Mouse (Mus musculus) spleen, postnatal 4 days (tissue): ENCODE results near the gene Arid3a.

Experiments used
- DNase-seq, 2 experiments: peaks; one replicate each; pipeline ENCODE4 v3.0.0; 2022; ENCODE audit warnings: low spot score in 2 of 2

Arid3a gene

DNA sequence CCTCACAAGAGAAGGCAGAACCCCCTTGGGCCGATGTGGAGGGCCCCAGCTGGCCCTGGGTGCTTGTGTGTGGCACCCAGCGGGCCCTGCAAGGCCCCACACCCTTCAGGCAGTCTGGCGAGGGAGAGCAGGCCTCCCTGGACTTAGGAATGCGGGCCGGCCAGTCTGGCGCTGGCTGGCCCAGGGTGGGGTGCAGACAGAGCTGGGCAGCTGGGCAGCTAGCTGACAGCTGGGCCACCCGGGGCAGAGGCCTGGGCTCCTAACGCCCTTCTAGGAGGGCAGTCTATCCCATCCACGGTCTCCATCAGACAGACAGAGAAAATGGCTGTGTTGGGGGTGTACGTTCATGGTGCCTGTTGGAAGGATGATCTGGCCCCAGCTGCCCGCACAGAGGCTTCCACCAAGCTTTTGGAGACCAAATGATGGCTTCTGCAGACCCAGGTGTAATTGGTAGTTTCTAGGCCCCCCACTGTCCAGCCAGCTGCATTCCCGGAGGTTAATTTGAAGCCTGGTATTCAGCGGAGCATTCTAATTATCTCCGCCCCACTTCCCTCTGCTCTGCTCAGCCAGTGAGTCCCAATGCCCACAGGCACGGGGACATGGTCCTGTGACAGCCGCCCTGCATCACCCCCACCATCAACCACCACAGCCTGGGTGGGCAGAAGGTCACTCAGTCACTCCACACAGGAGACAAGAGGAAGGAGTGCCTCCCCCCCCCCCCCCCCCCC is 18.8 kb downstream of the Arid3a start:
- no peak for DNase-seq

DNA sequence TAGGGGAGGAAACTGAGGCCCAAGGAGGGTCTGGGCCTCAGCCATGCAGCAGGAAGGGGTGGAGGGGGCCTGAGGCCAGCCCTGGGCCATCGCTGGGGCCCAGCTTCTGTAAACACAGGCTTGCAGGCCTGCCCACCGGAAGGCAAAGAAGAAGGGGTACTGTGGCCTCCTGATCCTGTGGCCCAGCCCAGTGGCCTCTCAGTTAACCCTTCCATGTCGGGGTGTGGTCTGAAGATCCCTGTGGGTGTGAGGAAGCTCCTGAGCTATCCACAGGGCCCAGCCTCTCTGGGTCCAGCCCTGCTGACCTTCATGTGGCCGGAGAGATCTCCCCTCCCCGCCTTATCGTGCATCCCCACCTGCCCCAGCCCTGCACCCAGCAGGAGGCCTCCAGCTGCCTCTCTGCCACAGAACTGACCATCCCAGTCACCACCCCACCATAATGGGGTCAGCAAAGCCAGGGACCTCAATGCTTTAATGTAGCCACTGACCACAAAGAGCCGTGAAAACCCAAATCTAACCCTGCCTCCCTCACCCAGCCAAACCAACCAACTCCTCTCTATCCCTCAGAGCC is 20.0 kb downstream of the Arid3a start:
- peak in 1 of 2 experiments; percentile 73 for DNase-seq

DNA sequence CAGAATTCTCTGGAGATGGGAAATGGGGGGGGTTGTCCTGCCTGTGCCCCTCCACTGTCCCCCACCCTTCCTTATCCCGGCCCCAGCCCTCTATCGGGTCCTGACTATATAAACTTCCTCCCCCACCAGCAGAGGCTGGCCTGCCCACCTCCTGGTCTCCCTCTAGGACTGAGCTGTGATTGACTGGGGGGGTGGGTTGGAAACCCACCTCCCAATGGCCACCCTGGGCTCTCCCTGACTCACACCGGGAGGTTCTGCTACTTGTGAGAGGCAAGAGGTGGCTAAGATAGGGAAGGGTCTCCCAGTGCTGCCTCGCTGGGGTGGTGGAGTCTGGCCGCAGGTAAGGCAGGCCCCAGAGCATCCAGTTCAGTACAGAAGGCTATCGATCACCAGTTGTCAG is 20.7 kb downstream of the Arid3a start:
- DNase-seq = no peak

DNA sequence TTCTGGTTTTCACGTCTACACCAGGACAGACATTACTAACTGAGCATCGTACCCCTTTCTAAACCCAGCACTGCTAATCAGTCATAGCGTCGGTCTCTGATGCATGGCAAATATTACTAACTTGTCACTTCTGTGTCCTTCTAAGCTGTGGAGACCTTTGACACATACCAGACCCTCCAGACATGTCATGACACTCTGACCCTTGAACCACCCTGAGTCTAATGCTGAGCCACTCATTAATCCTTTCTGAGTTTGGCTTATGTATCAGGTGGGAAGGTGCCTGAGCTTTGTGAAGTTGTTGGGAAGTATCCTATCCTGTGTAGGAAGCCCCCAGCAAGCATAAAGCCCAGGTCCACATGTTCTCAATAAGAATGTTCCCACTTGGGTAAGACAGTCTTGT is 23.0 kb downstream of the Arid3a start:
- no peak for DNase-seq

DNA sequence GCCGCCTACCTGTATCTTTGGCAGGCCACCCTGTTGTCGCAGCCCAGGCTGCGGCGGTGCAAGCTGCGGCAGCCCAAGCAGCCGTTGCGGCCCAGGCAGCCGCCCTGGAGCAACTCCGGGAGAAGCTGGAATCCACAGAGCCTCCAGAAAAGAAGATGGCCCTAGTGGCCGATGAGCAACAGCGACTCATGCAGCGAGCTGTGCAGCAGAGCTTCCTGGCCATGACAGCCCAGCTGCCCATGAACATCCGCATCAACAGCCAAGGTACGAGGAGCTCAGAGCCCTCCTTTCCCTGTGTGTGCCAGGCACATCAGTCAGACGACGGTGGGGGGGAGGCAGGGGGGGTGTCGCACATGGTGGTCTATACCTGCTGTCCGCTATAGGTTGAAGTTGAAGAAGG is 23.8 kb downstream of the Arid3a start:
- DNase-seq = no peak

DNA sequence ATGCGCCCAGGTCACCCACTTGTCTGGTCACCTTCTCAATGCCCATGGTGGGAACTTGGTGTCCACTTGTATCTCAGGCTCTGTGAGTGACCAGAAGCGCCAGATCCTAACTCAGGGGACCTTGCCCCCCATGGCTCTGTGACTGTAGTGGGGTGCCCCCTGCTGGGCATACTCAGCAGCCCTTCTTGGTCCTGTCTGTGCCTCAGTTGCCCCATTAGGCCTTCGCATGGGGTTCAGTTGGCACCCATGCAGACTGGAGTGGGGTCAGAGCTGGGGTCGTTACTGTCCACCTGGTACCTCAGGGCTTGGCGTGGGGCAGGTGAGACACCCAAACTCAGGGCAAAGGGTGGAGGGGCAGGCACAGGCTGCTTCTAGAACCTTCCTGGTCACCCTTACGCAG is 27.1 kb downstream of the Arid3a start:
- DNase-seq = no peak

DNA sequence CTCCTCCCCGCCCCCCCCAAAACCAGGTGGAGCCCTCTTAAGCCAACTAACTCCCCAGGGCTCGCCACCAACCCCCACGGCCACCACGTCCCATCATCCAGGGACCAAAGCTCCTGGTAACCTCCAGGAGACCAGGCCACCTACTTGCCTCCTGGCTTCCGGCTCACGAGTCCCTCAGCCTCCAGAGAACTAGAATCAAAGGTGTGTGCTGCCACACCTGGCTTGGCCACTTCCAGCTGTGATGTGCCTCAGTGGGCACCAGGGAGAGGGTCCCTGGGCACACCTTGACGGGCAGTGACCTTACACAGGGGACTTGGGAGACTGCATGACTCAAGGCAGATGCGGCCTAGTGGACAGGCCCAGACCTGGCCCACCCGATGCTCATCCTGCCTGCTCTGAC is 28.8 kb downstream of the Arid3a start:
- no peak for DNase-seq

DNA sequence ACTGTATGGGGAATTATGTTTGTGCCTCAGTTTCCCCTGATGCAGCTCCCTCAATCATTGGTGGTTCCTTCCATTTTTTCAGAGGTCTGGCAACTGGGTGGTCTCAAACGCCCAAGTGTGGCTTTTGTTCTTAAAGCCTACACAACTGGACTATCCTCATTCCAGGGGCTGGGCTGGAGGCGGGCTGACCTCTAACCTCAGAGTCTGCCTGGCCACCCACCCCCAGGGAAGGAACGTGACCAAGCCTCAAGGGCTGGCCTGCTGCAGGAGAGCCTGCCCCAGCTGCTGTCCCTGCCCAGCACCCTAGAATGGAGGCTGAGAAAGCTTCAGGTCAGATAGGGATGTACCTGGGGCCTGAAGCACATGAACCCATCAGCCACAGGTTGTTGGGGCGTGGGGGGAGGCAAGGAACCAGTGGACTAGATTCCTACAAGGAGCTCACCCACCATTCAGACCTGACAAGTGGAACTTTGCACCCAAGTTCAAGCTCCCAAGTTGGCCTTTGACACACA is 29.9 kb downstream of the Arid3a start:
- DNase-seq = no peak

DNA sequence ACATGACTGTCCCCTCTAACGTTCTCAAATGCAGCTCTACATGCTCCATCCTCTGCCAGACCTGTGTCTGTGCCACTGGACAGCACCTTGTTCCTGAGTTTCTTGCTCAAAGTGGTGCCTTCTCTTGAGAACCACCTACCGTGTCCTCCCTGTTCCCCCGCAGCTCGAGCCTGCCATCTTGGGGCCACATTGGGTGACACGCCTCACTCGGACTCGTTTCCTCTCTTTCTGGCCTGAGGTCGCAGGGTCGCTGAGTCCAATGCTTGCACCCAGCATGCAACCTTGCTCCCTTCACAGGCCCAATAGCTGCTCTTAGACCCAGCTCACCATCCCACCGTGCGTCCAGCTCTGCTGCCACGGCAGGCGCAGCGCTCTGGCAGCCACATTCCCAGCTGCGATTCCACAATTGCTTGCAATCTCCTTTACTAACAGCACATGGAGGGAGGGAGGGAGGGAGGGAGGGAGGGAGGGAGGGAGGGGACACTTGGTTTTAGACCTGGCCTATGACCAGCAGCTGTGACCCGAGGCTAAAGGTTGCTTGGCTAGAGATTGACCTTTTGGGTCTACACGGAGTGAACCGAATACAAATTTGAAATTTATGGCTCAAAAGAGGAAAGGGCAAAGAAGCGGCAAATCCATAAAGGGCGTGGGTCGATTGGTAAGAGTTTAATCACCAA is 31.4 kb downstream of the Arid3a start:
- peak; percentile 86 to 94 for DNase-seq

DNA sequence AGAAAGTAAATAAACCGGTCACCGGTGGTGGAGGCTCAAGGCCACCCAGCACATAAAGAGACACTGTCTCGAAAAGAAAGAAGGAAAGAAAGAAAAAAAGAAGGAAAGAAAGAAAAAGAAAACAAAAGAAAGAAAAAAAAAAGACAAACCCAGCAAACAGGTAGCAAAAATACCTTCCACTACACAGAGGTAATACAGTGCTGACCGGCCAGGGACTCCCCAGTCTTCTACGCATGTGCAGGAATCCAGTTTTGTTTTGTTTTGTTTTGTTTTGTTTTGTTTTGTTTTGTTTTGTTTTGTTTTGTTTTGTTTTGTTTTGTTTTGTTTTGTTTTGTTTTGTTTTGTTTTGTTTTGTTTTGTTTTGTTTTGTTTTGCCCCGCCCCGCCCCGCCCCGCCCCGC is 32.6 kb downstream of the Arid3a start:
- peak in 1 of 2 experiments; percentile 51 for DNase-seq

DNA sequence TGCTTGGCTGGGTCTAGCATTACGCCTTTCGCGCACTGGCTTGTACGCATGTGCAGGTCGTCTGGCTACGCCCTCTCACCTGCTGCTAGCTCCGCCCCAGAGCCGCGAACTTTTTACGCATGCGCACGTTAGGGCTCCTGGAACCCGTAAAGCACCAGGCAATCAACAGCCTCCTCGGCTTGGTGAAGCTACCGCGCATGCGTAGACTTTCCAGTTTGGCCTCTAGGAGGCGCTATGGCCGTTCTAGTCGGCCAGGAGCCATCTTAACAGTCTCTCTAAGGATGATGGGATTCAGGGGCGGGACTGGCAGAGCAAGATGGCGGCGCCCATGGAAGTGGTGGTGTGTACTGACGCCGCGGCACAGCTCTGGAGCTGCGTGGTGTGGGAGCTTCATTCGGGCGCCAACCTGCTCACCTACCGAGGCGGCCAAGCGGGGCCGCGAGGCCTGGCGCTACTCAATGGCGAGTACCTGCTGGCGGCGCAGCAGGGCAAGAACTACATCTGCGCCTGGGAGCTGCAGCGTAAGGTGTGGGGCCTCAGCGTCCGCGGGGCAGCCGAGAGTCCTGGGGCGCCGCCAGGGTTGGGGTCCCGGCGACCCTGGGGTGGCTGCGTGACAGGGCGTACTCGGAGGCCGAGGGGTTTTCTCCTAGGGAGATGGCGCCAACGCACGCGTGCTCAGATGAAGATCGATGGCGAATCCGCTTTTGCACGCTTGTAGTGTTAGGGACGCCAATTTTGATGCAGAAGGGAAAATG is 33.2 kb downstream of the Arid3a start, which contains the start of gene Wdr18:
Gene Wdr18 (plus strand): TSS at position 306 of the 755 bp plus-strand sequence.
- DNase-seq = peak; percentile 100

DNA sequence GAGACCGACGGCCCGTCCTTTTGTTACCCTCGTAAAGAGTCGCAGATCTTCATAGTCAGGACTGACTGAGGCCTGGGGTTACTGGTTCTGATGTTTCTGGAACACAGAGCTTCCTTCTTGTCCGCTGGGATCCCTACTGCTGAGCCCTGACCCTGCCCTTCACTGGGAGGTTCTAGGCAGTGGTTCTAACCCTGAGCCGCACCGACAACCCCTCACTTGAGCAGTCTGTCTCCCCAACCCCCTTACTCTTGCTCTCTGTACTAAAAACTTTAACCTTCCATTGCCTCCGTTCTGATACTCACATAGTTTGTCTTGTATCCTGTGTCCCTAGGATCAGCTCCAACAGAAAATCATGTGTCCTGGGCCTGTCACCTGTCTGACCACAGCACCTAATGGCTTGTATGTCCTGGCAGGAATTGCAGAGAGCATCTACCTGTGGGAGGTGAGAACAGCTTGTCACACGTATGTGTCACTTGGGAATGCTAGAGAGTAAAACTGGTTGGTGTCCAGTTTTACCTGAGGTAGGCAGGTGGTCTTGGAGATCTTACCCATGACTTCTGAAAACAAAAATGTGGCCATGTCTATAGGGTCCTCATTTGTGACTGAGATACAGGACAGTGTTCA is 33.9 kb downstream of the Arid3a start:
- no peak for DNase-seq

DNA sequence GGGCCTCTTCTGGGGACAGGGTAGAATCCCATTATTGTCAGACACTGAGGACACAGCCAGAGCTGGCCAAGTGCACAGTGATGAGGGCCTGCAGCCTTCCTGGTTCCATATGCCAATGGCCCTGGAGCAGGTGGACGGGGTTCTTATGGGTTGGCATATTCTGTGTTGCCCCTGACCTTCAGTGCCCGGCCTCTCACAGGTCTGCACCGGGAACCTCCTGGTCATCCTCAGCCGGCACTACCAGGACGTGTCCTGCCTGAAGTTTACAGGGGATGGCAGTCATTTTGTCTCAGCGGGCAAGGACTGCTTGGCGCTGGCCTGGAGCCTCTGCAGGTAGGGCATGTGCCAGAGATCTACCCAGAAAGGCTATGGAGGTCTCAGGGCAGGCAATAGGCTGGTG is 37.9 kb downstream of the Arid3a start:
- no peak for DNase-seq

DNA sequence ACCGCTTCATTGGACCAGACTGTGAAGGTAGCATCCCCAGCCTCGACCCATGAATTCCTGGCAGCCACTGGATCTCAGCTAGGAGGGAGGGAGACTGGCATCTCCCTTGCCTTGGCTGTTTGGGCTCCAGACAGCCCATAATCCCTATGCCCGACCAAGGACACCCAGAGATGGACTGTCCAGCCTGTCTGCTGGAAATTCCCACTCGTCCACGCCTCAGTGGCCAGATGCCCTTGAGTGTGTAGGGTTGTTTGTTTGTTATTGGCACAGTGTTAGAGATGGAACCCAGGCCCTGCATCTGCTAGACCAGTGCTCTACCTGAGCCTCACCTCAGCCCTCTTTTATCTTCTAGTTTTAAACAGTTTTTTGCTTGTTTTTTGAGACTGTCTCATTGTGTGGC is 38.5 kb downstream of the Arid3a start:
- no peak for DNase-seq

DNA sequence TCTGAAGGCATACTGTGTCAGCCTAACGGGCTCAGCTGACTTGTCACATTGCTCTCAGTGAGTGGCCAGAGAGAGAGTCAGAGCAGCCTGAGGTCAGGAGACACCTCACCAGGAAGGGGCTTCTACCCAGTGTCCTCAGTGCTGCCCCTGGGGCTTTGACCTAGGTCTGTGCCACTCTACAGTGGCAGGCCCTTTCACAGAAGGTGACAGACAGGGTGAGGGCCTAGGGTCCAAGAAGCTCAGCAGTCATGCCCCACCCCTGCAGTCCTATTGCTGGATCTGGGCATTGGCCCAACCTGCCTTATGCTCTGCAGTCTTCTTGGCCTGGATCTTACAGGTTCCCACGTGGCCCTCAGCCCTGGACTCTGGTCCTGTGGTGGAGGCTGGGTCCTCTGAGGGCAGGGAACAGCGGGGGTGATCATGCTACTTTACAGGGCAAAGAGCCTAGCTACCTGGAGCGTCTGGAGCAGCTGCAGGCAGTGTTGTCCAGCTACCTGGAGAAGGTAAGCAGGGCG is 40.1 kb downstream of the Arid3a start:
- no peak for DNase-seq

DNA sequence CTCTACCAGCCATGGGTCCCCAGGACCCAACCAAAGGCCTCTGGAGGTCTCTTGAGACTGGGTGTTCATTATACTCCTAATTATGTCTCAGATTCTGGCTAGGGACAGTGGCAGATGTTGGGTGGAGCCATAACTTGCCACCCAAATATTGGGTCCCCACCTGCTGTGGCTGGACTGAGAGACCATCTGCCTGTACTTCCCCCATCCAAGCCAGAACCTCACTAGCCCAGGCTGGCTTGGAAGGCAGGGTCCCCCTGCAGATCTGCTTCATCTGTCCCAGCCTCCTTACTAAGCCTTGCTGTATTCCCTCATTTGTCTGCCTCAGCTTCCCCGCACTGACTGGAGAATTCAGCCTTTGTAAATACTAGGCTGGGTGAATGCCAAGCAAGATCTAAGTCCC is 41.3 kb downstream of the Arid3a start:
- no peak for DNase-seq

DNA sequence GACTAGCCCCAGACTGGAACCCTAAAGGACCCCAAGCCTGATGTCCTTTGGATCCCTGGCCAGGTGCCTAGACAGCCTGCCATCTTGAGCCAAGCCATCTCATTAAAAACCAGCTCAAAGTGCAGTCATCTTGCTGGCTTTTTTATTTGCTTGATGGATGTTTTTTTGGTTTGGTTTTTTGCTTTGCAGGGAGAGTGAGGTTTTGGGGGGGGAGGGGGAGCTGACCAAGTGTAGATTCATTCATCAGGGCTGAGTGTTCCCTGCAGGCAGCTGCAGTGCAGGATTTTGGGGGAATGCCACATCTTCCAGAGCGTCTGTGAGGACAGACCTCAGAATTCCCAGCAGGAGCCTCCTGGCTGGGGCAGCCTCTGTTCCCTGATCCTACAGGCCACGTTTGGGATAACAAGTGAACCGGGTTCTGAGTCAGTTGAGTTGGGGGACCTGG is 42.3 kb downstream of the Arid3a start:
- no peak for DNase-seq

DNA sequence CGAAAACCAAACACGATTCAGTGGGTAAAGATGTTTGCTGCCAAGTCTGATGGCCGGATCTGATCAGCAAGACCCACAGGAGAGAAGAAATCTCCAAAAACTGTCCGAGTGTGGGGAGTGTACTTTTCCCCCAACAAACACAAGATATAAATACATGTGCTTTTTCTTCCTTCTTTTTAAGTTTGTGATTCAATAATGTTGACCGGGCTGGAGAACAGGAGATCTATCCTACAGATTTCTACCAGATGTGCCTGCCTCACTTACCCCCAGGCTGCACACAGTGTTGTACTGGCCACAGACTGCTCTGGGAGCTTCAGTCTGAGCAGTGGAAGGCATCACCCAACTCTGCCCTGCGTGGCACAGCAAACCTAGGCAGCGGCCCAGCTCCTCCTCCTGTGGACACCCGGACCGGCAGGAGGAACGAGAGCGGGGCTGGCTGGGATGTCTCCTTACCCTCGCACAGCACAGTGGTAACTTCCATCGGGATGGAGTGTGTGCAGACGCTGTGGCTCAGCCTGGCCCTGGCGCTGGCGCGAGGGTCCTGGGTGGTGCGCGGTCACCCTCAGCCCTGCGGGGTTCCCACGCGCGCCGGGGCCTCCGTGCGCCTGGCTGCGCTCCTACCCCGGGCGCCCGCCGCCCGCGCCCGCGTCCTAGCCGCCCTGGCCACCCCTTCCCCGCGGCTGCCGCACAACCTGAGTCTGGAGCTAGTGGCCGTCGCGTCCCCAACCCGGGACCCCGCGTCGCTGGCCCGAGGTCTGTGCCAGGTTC is 43.8 kb downstream of the Arid3a start, which contains the start of gene Grin3b:
Gene Grin3b (plus strand): TSS at position 301 of the 768 bp plus-strand sequence.
- no peak for DNase-seq

DNA sequence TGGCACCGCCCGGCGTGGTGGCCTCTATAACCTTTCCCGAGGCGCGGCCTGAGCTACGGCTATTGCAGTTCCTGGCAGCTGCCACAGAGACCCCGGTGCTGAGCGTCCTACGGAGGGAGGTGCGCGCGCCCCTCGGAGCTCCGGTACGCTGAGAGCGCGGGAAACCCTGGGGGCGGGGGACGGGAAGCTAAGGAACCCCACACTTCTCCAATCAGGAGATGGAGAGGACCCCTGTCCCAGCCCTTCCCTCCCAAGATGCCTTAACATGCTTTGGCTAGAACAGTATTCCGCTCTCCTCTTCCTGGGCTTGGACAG is 44.3 kb downstream of the Arid3a start:
- DNase-seq = no peak

DNA sequence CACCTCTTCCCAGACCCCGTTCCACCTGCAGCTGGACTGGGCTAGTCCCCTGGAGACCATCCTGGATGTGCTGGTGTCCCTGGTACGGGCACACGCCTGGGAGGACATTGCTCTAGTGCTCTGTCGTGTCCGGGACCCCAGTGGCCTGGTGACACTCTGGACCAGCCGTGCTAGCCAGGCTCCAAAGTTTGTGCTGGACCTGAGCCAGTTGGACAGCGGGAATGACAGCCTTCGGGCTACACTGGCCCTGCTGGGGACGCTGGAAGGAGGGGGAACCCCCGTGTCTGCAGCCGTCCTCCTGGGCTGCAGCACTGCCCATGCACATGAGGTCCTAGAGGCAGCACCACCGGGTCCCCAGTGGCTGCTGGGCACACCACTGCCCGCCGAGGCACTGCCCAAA is 46.0 kb downstream of the Arid3a start:
- DNase-seq = no peak

DNA sequence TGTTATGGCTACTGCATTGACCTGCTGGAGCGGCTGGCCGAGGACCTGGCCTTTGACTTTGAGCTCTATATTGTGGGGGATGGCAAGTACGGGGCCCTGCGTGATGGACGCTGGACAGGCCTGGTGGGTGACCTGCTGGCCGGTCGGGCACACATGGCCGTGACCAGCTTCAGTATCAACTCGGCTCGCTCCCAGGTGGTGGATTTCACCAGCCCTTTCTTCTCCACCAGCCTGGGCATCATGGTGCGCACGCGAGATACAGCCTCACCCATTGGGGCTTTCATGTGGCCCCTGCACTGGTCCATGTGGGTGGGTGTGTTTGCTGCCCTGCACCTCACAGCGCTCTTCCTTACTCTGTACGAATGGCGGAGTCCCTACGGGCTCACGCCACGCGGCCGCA is 47.2 kb downstream of the Arid3a start:
- no peak for DNase-seq
